Mouse (Mus musculus): ENCODE data around the gene Nnmt. TPM values are rescaled to one million over a fixed set of nuclear protein-coding genes. Genes with fewer than 3 reads are reported as not detected.

The Nnmt gene
- polyA plus RNA-seq, 1 experiment, result 0.35 TPM

GRCm38 (mm10) chr9:48637161-48637560, 32.2 kb upstream of the Nnmt start:
- TF ChIP-seq POLR2A (IDR thresholded peaks at IDR 0.05; ENCODE audit: extremely low read depth, insufficient read depth, low read length) (no peak), CTCF (IDR thresholded peaks at IDR 0.05; ENCODE audit: extremely low read depth, insufficient read depth, low read length) (no peak)
- no peak overlapping the region for H3K27ac ChIP-seq (ENCODE audit: insufficient read depth, low read length)
- H3K4me3 ChIP-seq (ENCODE audit: insufficient read depth, low read length), result no peak overlapping the region
- H3K4me1 ChIP-seq (ENCODE audit: control insufficient read depth, insufficient read depth, low read length), result no peaks in the 10 kb centered on the region

GRCm38 (mm10) chr9:48635576-48636350, 30.8 kb upstream of the Nnmt start:
- H3K27ac ChIP-seq (ENCODE audit: insufficient read depth, low read length), result no peak overlapping the region
- H3K4me1 ChIP-seq (ENCODE audit: control insufficient read depth, insufficient read depth, low read length), result no peaks in the 10 kb centered on the region
- TF ChIP-seq POLR2A (IDR thresholded peaks at IDR 0.05; ENCODE audit: extremely low read depth, insufficient read depth, low read length), result no peak
- no peak for TF ChIP-seq CTCF (IDR thresholded peaks at IDR 0.05; ENCODE audit: extremely low read depth, insufficient read depth, low read length)
- H3K4me3 ChIP-seq (ENCODE audit: insufficient read depth, low read length), result no peak overlapping the region

GRCm38 (mm10) chr9:48633147-48633546, 28.2 kb upstream of the Nnmt start:
- no peak for TF ChIP-seq POLR2A (IDR thresholded peaks at IDR 0.05; ENCODE audit: extremely low read depth, insufficient read depth, low read length)
- no peak for TF ChIP-seq CTCF (IDR thresholded peaks at IDR 0.05; ENCODE audit: extremely low read depth, insufficient read depth, low read length)
- Histone ChIP-seq H3K4me1 (ENCODE audit: control insufficient read depth, insufficient read depth, low read length) (no peaks in the 10 kb centered on the region), H3K4me3 (ENCODE audit: insufficient read depth, low read length) (no peak overlapping the region), H3K27ac (ENCODE audit: insufficient read depth, low read length) (no peak overlapping the region)

GRCm38 (mm10) chr9:48619268-48619667, 14.3 kb upstream of the Nnmt start:
- Histone ChIP-seq H3K4me3 (ENCODE audit: insufficient read depth, low read length) (no peak overlapping the region), H3K4me1 (ENCODE audit: control insufficient read depth, insufficient read depth, low read length) (no peaks in the 10 kb centered on the region), H3K27ac (ENCODE audit: insufficient read depth, low read length) (no peak overlapping the region)
- TF ChIP-seq CTCF (IDR thresholded peaks at IDR 0.05; ENCODE audit: extremely low read depth, insufficient read depth, low read length) (no peak), POLR2A (IDR thresholded peaks at IDR 0.05; ENCODE audit: extremely low read depth, insufficient read depth, low read length) (no peak)

- no peak overlapping the region for H3K27ac ChIP-seq (ENCODE audit: insufficient read depth, low read length)
- H3K4me3 ChIP-seq (ENCODE audit: insufficient read depth, low read length), result no peak overlapping the region
- TF ChIP-seq POLR2A (IDR thresholded peaks at IDR 0.05; ENCODE audit: extremely low read depth, insufficient read depth, low read length) (no peak), CTCF (IDR thresholded peaks at IDR 0.05; ENCODE audit: extremely low read depth, insufficient read depth, low read length) (peak; percentile 73)
- no peaks in the 10 kb centered on the region for H3K4me1 ChIP-seq (ENCODE audit: control insufficient read depth, insufficient read depth, low read length)
These were observed 13.6 kb upstream of the Nnmt start for GRCm38 (mm10) chr9:48618589-48618988.

- Histone ChIP-seq H3K4me3 (ENCODE audit: insufficient read depth, low read length) (no peak overlapping the region), H3K27ac (ENCODE audit: insufficient read depth, low read length) (no peak overlapping the region), H3K4me1 (ENCODE audit: control insufficient read depth, insufficient read depth, low read length) (no peaks in the 10 kb centered on the region)
- no peak for TF ChIP-seq CTCF (IDR thresholded peaks at IDR 0.05; ENCODE audit: extremely low read depth, insufficient read depth, low read length)
These were observed 13.2 kb upstream of the Nnmt start for GRCm38 (mm10) chr9:48618111-48618510.

- Histone ChIP-seq H3K27ac (ENCODE audit: insufficient read depth, low read length) (no peak overlapping the region), H3K4me1 (ENCODE audit: control insufficient read depth, insufficient read depth, low read length) (no peaks in the 10 kb centered on the region), H3K4me3 (ENCODE audit: insufficient read depth, low read length) (no peak overlapping the region)
- TF ChIP-seq CTCF (IDR thresholded peaks at IDR 0.05; ENCODE audit: extremely low read depth, insufficient read depth, low read length) (no peak), POLR2A (IDR thresholded peaks at IDR 0.05; ENCODE audit: extremely low read depth, insufficient read depth, low read length) (no peak)
These were observed 12.6 kb upstream of the Nnmt start for GRCm38 (mm10) chr9:48617511-48618010.

- Histone ChIP-seq H3K4me3 (ENCODE audit: insufficient read depth, low read length) (no peak overlapping the region), H3K27ac (ENCODE audit: insufficient read depth, low read length) (no peak overlapping the region), H3K4me1 (ENCODE audit: control insufficient read depth, insufficient read depth, low read length) (no peaks in the 10 kb centered on the region)
- no peak for TF ChIP-seq CTCF (IDR thresholded peaks at IDR 0.05; ENCODE audit: extremely low read depth, insufficient read depth, low read length)
- no peak for TF ChIP-seq POLR2A (IDR thresholded peaks at IDR 0.05; ENCODE audit: extremely low read depth, insufficient read depth, low read length)
These were observed 8.3 kb upstream of the Nnmt start for GRCm38 (mm10) chr9:48613221-48613620.

GRCm38 (mm10) chr9:48612542-48612941, 7.6 kb upstream of the Nnmt start:
- H3K27ac ChIP-seq (ENCODE audit: insufficient read depth, low read length), result no peak overlapping the region
- no peak for TF ChIP-seq POLR2A (IDR thresholded peaks at IDR 0.05; ENCODE audit: extremely low read depth, insufficient read depth, low read length)
- TF ChIP-seq CTCF (IDR thresholded peaks at IDR 0.05; ENCODE audit: extremely low read depth, insufficient read depth, low read length), result no peak
- H3K4me3 ChIP-seq (ENCODE audit: insufficient read depth, low read length), result no peak overlapping the region
- no peaks in the 10 kb centered on the region for H3K4me1 ChIP-seq (ENCODE audit: control insufficient read depth, insufficient read depth, low read length)

GRCm38 (mm10) chr9:48611032-48611431, 6.1 kb upstream of the Nnmt start:
- H3K4me1 ChIP-seq (ENCODE audit: control insufficient read depth, insufficient read depth, low read length), result no peaks in the 10 kb centered on the region
- TF ChIP-seq POLR2A (IDR thresholded peaks at IDR 0.05; ENCODE audit: extremely low read depth, insufficient read depth, low read length), result no peak
- no peak for TF ChIP-seq CTCF (IDR thresholded peaks at IDR 0.05; ENCODE audit: extremely low read depth, insufficient read depth, low read length)

More at GRCm38 (mm10) chr9:48611032-48611431, 6.1 kb upstream of the Nnmt start:
- Histone ChIP-seq H3K27ac (ENCODE audit: insufficient read depth, low read length) (no peak overlapping the region), H3K4me3 (ENCODE audit: insufficient read depth, low read length) (no peak overlapping the region)

Data from cortical plate, adult 2 months (tissue).